Mouse (Mus musculus): ENCODE results near the gene Mrpl30. TPM values are rescaled to one million over a fixed set of nuclear protein-coding genes. Genes with fewer than 3 reads are reported as not detected.
A peak's percentile ranks its signal among the peaks of the same experiment; 100 is the strongest.

The Mrpl30 gene
- polyA plus RNA-seq, 1 experiment, result 142 TPM

GRCm38 (mm10) chr1:37868640-37869039 is 21.6 kb upstream of the Mrpl30 start:
- Histone ChIP-seq H3K4me1 (ENCODE audit: control insufficient read depth, insufficient read depth, low read length) (peaks cover 1% of the 10 kb centered on the region; the same call in 1 of the 2 replicates), H3K27ac (ENCODE audit: insufficient read depth, low read length) (no peak overlapping the region), H3K4me3 (ENCODE audit: insufficient read depth, low read length) (no peak overlapping the region)
- TF ChIP-seq CTCF (IDR thresholded peaks at IDR 0.05; ENCODE audit: extremely low read depth, insufficient read depth, low read length), result no peak
- TF ChIP-seq POLR2A (IDR thresholded peaks at IDR 0.05; ENCODE audit: extremely low read depth, insufficient read depth, low read length), result no peak

GRCm38 (mm10) chr1:37869362-37869761 is 20.9 kb upstream of the Mrpl30 start:
- H3K4me1 ChIP-seq (ENCODE audit: control insufficient read depth, insufficient read depth, low read length), result peaks cover 1% of the 10 kb centered on the region; the same call in 1 of the 2 replicates
- H3K4me3 ChIP-seq (ENCODE audit: insufficient read depth, low read length), result no peak overlapping the region
- TF ChIP-seq CTCF (IDR thresholded peaks at IDR 0.05; ENCODE audit: extremely low read depth, insufficient read depth, low read length), result no peak
- TF ChIP-seq POLR2A (IDR thresholded peaks at IDR 0.05; ENCODE audit: extremely low read depth, insufficient read depth, low read length), result no peak
- no peak overlapping the region for H3K27ac ChIP-seq (ENCODE audit: insufficient read depth, low read length)

- TF ChIP-seq POLR2A (IDR thresholded peaks at IDR 0.05; ENCODE audit: extremely low read depth, insufficient read depth, low read length), result no peak
- TF ChIP-seq CTCF (IDR thresholded peaks at IDR 0.05; ENCODE audit: extremely low read depth, insufficient read depth, low read length), result no peak
- Histone ChIP-seq H3K27ac (ENCODE audit: insufficient read depth, low read length) (peak within 1 kb of the TSS; percentile 47), H3K4me1 (ENCODE audit: control insufficient read depth, insufficient read depth, low read length) (peaks cover 1% of the 10 kb centered on the region; the same call in 1 of the 2 replicates), H3K4me3 (ENCODE audit: insufficient read depth, low read length) (peak within 1 kb of the TSS; percentile 31)
Measured at GRCm38 (mm10) chr1:37871704-37872103, 18.6 kb upstream of the Mrpl30 start, which contains the start of gene Lipt1. Gene Lipt1, plus strand, starts transcription at chr1:37871738.

- peak overlapping the region; percentile 47 for H3K27ac ChIP-seq (ENCODE audit: insufficient read depth, low read length)
- peak overlapping the region; percentile 31 for H3K4me3 ChIP-seq (ENCODE audit: insufficient read depth, low read length)
- TF ChIP-seq CTCF (IDR thresholded peaks at IDR 0.05; ENCODE audit: extremely low read depth, insufficient read depth, low read length) (no peak), POLR2A (IDR thresholded peaks at IDR 0.05; ENCODE audit: extremely low read depth, insufficient read depth, low read length) (no peak)
- peaks cover 1% of the 10 kb centered on the region; the same call in 1 of the 2 replicates for H3K4me1 ChIP-seq (ENCODE audit: control insufficient read depth, insufficient read depth, low read length)
Measured at GRCm38 (mm10) chr1:37872131-37873067, 17.9 kb upstream of the Mrpl30 start.

GRCm38 (mm10) chr1:37873157-37873556 is 17.1 kb upstream of the Mrpl30 start:
- H3K27ac ChIP-seq (ENCODE audit: insufficient read depth, low read length), result no peak overlapping the region
- H3K4me3 ChIP-seq (ENCODE audit: insufficient read depth, low read length), result no peak overlapping the region; the same call in 1 of the 2 replicates
- H3K4me1 ChIP-seq (ENCODE audit: control insufficient read depth, insufficient read depth, low read length), result peaks cover 1% of the 10 kb centered on the region; the same call in 1 of the 2 replicates
- no peak for TF ChIP-seq CTCF (IDR thresholded peaks at IDR 0.05; ENCODE audit: extremely low read depth, insufficient read depth, low read length)
- TF ChIP-seq POLR2A (IDR thresholded peaks at IDR 0.05; ENCODE audit: extremely low read depth, insufficient read depth, low read length), result no peak

GRCm38 (mm10) chr1:37877736-37878460 is 12.4 kb upstream of the Mrpl30 start:
- TF ChIP-seq POLR2A (IDR thresholded peaks at IDR 0.05; ENCODE audit: extremely low read depth, insufficient read depth, low read length), result no peak
- TF ChIP-seq CTCF (IDR thresholded peaks at IDR 0.05; ENCODE audit: extremely low read depth, insufficient read depth, low read length), result no peak
- peaks cover 1% of the 10 kb centered on the region; the same call in 1 of the 2 replicates for H3K4me1 ChIP-seq (ENCODE audit: control insufficient read depth, insufficient read depth, low read length)
- H3K27ac ChIP-seq (ENCODE audit: insufficient read depth, low read length), result no peak overlapping the region
- no peak overlapping the region for H3K4me3 ChIP-seq (ENCODE audit: insufficient read depth, low read length)

- H3K4me1 ChIP-seq (ENCODE audit: control insufficient read depth, insufficient read depth, low read length), result no peaks in the 10 kb centered on the region
- no peak overlapping the region for H3K4me3 ChIP-seq (ENCODE audit: insufficient read depth, low read length)
- no peak overlapping the region for H3K27ac ChIP-seq (ENCODE audit: insufficient read depth, low read length)
- TF ChIP-seq POLR2A (IDR thresholded peaks at IDR 0.05; ENCODE audit: extremely low read depth, insufficient read depth, low read length), result no peak
- no peak for TF ChIP-seq CTCF (IDR thresholded peaks at IDR 0.05; ENCODE audit: extremely low read depth, insufficient read depth, low read length)
Measured at GRCm38 (mm10) chr1:37883411-37883810, 6.9 kb upstream of the Mrpl30 start.

- H3K27ac ChIP-seq (ENCODE audit: insufficient read depth, low read length), result no peak overlapping the region
- TF ChIP-seq POLR2A (IDR thresholded peaks at IDR 0.05; ENCODE audit: extremely low read depth, insufficient read depth, low read length), result no peak
- TF ChIP-seq CTCF (IDR thresholded peaks at IDR 0.05; ENCODE audit: extremely low read depth, insufficient read depth, low read length), result no peak
- H3K4me3 ChIP-seq (ENCODE audit: insufficient read depth, low read length), result no peak overlapping the region
- no peaks in the 10 kb centered on the region for H3K4me1 ChIP-seq (ENCODE audit: control insufficient read depth, insufficient read depth, low read length)
Measured at GRCm38 (mm10) chr1:37884451-37884850, 5.8 kb upstream of the Mrpl30 start.

GRCm38 (mm10) chr1:37889206-37889605 is 1.1 kb upstream of the Mrpl30 start:
- Histone ChIP-seq H3K4me3 (ENCODE audit: insufficient read depth, low read length) (peak overlapping the region; percentile 58; the same call in 1 of the 2 replicates), H3K4me1 (ENCODE audit: control insufficient read depth, insufficient read depth, low read length) (no peaks in the 10 kb centered on the region), H3K27ac (ENCODE audit: insufficient read depth, low read length) (no peak overlapping the region)
- no peak for TF ChIP-seq POLR2A (IDR thresholded peaks at IDR 0.05; ENCODE audit: extremely low read depth, insufficient read depth, low read length)
- no peak for TF ChIP-seq CTCF (IDR thresholded peaks at IDR 0.05; ENCODE audit: extremely low read depth, insufficient read depth, low read length)

Data from cortical plate, adult 2 months (tissue).